7 mouse cellular contexts compared by ENCODE assay signal in the genomic region with DNA sequence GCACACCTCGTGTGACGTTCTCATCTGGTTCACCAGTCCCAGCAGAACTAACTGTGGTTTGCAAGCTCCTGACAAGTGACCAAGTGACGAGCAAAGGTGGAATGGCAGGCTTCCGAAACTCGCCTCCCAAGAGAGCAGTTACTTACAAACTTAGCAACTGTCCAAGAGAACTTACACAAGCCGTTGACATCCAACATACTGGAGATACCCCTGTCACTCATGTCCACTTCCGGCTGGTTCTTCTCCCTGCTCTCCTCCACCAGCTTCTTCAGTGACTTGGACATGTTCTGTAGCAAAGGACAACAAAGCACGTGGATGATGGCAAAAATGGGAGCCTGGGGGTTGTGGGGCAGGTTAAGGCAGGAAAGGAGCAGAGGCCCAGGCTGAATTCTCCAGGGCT. TPM values are rescaled to one million over a fixed set of nuclear protein-coding genes. Genes with fewer than 3 reads are reported as not detected.
DNase-seq lines count a peak whose midpoint lies in the region; ATAC-seq lines count a peak whose summit lies in the region.

No protein-coding gene starts in this region.

- peak overlapping the region; percentile 87 for H3K4me2 ChIP-seq in lung, embryonic 16.5 days (ENCODE audit: low read depth, low read length)
- H3K4me2 ChIP-seq in embryonic facial prominence, embryonic 12.5 days (replicated peaks) = peak overlapping the region; percentile 74
- peak overlapping the region; percentile 74 for H3K4me2 ChIP-seq in intestine, embryonic 14.5 days (ENCODE audit: low read length)
- H3K4me2 ChIP-seq in midbrain, embryonic 14.5 days (ENCODE audit: low read length) = peak overlapping the region; percentile 71

- H3K27ac ChIP-seq in lung, embryonic 16.5 days (ENCODE audit: low read length) = peak overlapping the region; percentile 79
- peak overlapping the region; percentile 50; the same call in 1 of the 2 replicates for H3K27ac ChIP-seq in embryonic facial prominence, embryonic 12.5 days
- H3K27ac ChIP-seq in intestine, embryonic 14.5 days (ENCODE audit: low read depth) = peak overlapping the region; percentile 47
- H3K27ac ChIP-seq in midbrain, embryonic 14.5 days (replicated peaks; ENCODE audit: low read depth, low read length) = no peak overlapping the region

- H3K4me3 ChIP-seq in lung, embryonic 16.5 days (ENCODE audit: low read length) = peak overlapping the region; percentile 75
- H3K4me3 ChIP-seq in embryonic facial prominence, embryonic 12.5 days = peak overlapping the region; percentile 57
- peak overlapping the region; percentile 58 for H3K4me3 ChIP-seq in intestine, embryonic 14.5 days (ENCODE audit: low read depth, low read length)
- H3K4me3 ChIP-seq in midbrain, embryonic 14.5 days (replicated peaks; ENCODE audit: low read depth, low read length) = peak overlapping the region; percentile 56

- no peaks in the 10 kb centered on the region for H3K36me3 ChIP-seq in lung, embryonic 16.5 days (ENCODE audit: control insufficient read depth, insufficient read depth, low read length)
- H3K36me3 ChIP-seq in embryonic facial prominence, embryonic 12.5 days = no peaks in the 10 kb centered on the region
- H3K36me3 ChIP-seq in intestine, embryonic 14.5 days (ENCODE audit: control insufficient read depth, insufficient read depth, low read length) = peaks cover 4% of the 10 kb centered on the region; the same call in 1 of the 2 replicates
- no peaks in the 10 kb centered on the region for H3K36me3 ChIP-seq in midbrain, embryonic 14.5 days (ENCODE audit: control insufficient read depth, insufficient read depth, low read length)

- H3K27me3 ChIP-seq in lung, embryonic 16.5 days (ENCODE audit: control insufficient read depth, insufficient read depth, low read depth, low read length) = no peaks in the 10 kb centered on the region
- H3K27me3 ChIP-seq in embryonic facial prominence, embryonic 12.5 days = no peaks in the 10 kb centered on the region; the same call in 1 of the 2 replicates
- H3K27me3 ChIP-seq in intestine, embryonic 14.5 days (replicated peaks; ENCODE audit: control insufficient read depth, insufficient read depth, low read length) = no peaks in the 10 kb centered on the region
- H3K27me3 ChIP-seq in midbrain, embryonic 14.5 days (ENCODE audit: control insufficient read depth, insufficient read depth, low read length) = no peaks in the 10 kb centered on the region

- ATAC-seq in lung, embryonic 16.5 days (ENCODE audit: low read depth) = peak; percentile 39
- 0 out of 2 replicates have a peak, but pooled peaks have one; percentile 9 for ATAC-seq in embryonic facial prominence, embryonic 12.5 days (ENCODE audit: insufficient number of reproducible peaks, insufficient read depth, low FRiP score, low TSS enrichment)
- 0 out of 2 replicates have a peak, but pooled peaks have one; percentile 1 for ATAC-seq in intestine, embryonic 14.5 days (replicated peaks; ENCODE audit: low FRiP score, low TSS enrichment, low read depth)
- ATAC-seq in midbrain, embryonic 14.5 days (ENCODE audit: low FRiP score, low TSS enrichment) = no peak

- peak overlapping the region; percentile 88 for H3K9ac ChIP-seq in lung, embryonic 16.5 days (ENCODE audit: low read length)
- H3K9ac ChIP-seq in embryonic facial prominence, embryonic 12.5 days = peak overlapping the region; percentile 73
- peak overlapping the region; percentile 62 for H3K9ac ChIP-seq in intestine, embryonic 14.5 days (ENCODE audit: low read length)
- H3K9ac ChIP-seq in midbrain, embryonic 14.5 days (replicated peaks; ENCODE audit: low read length) = peak overlapping the region; percentile 53

- H3K9me3 ChIP-seq in lung, embryonic 16.5 days (ENCODE audit: control insufficient read depth, low read length) = no peaks in the 10 kb centered on the region
- H3K9me3 ChIP-seq in embryonic facial prominence, embryonic 12.5 days = no peaks in the 10 kb centered on the region
- H3K9me3 ChIP-seq in intestine, embryonic 14.5 days (ENCODE audit: control insufficient read depth, low read length) = no peaks in the 10 kb centered on the region
- no peaks in the 10 kb centered on the region for H3K9me3 ChIP-seq in midbrain, embryonic 14.5 days (ENCODE audit: control insufficient read depth, low read length)

- peaks cover 3% of the 10 kb centered on the region for H3K4me1 ChIP-seq in lung, embryonic 16.5 days (replicated peaks; ENCODE audit: control insufficient read depth, insufficient read depth, low read length)
- peaks cover 8% of the 10 kb centered on the region; the same call in 1 of the 2 replicates for H3K4me1 ChIP-seq in embryonic facial prominence, embryonic 12.5 days
- peaks cover 10% of the 10 kb centered on the region; the same call in 1 of the 2 replicates for H3K4me1 ChIP-seq in intestine, embryonic 14.5 days (replicated peaks; ENCODE audit: control insufficient read depth, insufficient read depth, low read length)
- peaks cover 5% of the 10 kb centered on the region; the same call in 1 of the 2 replicates for H3K4me1 ChIP-seq in midbrain, embryonic 14.5 days (ENCODE audit: control insufficient read depth, insufficient read depth, low read length)

- WGBS in lung, embryonic 16.5 days = 22% methylated on average over 8 of the region's 8 CpGs
- 50% methylated on average over 8 of the region's 8 CpGs for WGBS in embryonic facial prominence, embryonic 12.5 days
- WGBS in intestine, embryonic 14.5 days = 36% methylated on average over 8 of the region's 8 CpGs
- 60% methylated on average over 8 of the region's 8 CpGs for WGBS in midbrain, embryonic 14.5 days

- DNase-seq in lung, adult 18-20 months = no peak
- no peak for DNase-seq in intestine, embryonic 14.5 days (ENCODE audit: low spot score)
- DNase-seq in midbrain, embryonic 14.5 days = no peak
- no peak for DNase-seq in layer of hippocampus, adult 18-20 months (ENCODE audit: low spot score in 2 of 2)
- DNase-seq in adrenal gland, postnatal 14 days = no peak

RNA-seq across cellular contexts. Expression of gene Rsu1, which starts 0.5 kb away (rescaled TPM):
- polyA plus RNA-seq in lung, embryonic 16.5 days (2015; fragmentation: Nextera tagmentation; extraction: Ambion mirVana) = 177 and 187 TPM in 2 replicates
- 108 and 119 TPM in 2 replicates for polyA plus RNA-seq in embryonic facial prominence, embryonic 12.5 days (2016; fragmentation: Nextera tagmentation; extraction: Ambion mirVana)
- 122 and 141 TPM in 2 replicates for polyA plus RNA-seq in intestine, embryonic 14.5 days (2014; fragmentation: Nextera tagmentation; extraction: Ambion mirVana)
- polyA plus RNA-seq in midbrain, embryonic 14.5 days (2014; fragmentation: Nextera tagmentation; extraction: Ambion mirVana) = 49.0 and 58.7 TPM in 2 replicates
- total RNA-seq in layer of hippocampus, adult 18-20 months (2021) = 10 to 100 TPM; 29.1 to 33.6 TPM
- total RNA-seq in adrenal gland, postnatal 14 days (2021) = 70.3 and 84.0 TPM in 2 replicates
